Mouse (Mus musculus) T-cell, adult 66 days (primary cell): Measurements from ENCODE around the gene Slc38a6. TPM values are rescaled to one million over a fixed set of nuclear protein-coding genes. Genes with fewer than 3 reads are reported as not detected.

Experiments
- total RNA-seq, 2 experiments: library from RNA; stranded (reverse); gene quantifications; 3 replicates in 1 of 2; 4 replicates in 1 of 2; pipeline ENCODE4 v1.2.4; 2023

Slc38a6 gene
- 10 to 100 TPM; 24.5 to 26.4 TPM for total RNA-seq

DNA sequence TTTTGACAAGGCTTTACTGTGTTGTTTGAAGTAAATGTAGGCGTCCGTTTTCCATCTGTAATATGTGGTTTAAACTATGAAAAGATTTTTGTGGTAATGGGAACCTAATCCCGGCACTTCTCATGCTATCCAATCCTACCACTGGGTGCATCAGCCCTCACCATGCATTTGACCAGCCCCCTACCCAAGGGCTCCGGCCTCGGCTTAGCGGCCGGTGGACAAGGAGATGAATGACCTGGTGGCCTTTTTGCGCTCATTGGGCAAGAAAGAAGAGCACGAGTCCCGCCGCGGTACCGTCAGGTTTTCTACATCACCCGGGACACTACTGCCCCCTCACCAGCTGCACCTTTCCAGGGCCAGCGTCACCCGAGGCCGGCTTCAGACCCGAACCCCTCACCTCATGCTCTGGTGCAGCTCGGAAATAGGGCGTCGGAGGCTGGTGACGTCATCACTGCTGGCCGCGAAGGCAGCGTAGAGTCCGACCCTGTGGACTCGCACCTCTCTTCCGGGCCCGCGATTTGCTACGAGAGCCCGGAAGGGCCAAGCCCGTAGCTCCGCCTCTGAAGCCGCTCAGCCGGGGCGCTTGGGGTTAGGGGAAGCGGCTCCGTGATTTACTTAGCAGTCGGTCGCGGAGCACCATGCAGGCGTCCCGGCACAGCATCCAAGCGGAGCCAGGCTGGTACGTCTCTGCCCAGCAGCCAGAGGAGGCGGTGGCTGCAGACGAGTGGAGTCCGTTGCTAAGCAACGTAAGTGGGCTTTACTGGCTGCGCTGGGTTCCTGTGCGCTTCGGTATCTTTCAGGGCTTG lies at the start of gene Slc38a6, which contains the start of gene Trmt5:
TSS of gene Slc38a6 (plus strand) at position 493 of the 806 bp plus-strand sequence.
TSS of gene Trmt5 (minus strand) at position 424 of the 806 bp plus-strand sequence.

Other genes starting within 250 kb of the Slc38a6 start
- gene Six1, start 232.9 kb upstream of the Slc38a6 start, total RNA-seq: not detected
- gene Six4, start 173.3 kb upstream of the Slc38a6 start, total RNA-seq: not detected
- gene Mnat1, start 163.1 kb upstream of the Slc38a6 start, total RNA-seq: 10 to 100 TPM; 24.6 to 25.2 TPM
- gene Trmt5, start 69 bp upstream of the Slc38a6 start, total RNA-seq: 10 to 100 TPM; 14.1 to 15.1 TPM